Mouse (Mus musculus) retina, embryonic 14.5 days (tissue): ENCODE results near the gene Nfe2l1.
"Not testable (repeated sequence)": the region's sequence is repeated elsewhere in the genome, so short reads cannot be mapped to it uniquely, and the experiment has no call there.

Source experiments
- DNase-seq: peaks from one replicate; pipeline ENCODE4 v3.0.0-alpha.2; 2015; ENCODE audit warnings: low spot score

The Nfe2l1 gene

GRCm38 (mm10) chr11:96818128-96818710, 11.5 kb downstream of the Nfe2l1 start:
- DNase-seq: no peak

GRCm38 (mm10) chr11:96816979-96817378, 12.8 kb downstream of the Nfe2l1 start:
- DNase-seq: no peak

DNA sequence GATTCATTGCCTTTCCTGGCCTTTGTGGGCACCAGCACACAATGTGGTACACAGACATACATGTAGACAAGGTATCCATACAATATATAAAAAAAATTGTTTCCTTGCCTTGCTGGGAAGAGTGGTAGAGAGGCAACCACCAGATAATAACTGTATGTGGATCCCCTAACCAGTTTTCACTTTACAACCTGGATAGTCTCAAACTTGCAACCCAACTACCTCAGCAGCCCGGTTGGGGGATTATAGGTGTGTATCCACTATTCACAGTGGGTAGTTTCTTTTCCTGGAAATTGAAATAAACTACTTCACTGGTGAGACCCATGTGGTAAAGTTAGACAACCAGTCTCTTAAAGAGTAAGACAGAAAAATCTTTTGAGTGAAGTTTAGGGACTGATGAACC, 13.3 kb downstream of the Nfe2l1 start:
- no peak for DNase-seq

DNA sequence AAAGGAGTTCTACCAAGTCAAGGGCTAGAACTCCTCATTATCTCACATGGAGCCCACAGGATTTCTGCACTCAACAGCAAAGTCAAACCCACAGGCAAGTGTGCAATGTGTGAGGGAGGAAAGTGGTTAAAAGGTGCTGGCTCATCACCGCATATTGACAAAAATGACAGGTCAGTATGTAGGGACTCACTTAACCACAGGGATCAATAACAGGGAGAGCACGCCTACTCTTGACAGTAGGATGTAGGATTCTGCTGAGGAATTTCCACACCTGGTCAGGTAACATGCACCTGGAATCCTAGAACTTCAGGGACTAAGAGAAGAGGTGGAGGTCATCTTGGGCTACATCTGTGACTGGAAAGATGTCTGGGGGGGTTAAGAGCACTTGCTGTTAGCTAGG, 13.9 kb downstream of the Nfe2l1 start:
- DNase-seq: no peak

DNA sequence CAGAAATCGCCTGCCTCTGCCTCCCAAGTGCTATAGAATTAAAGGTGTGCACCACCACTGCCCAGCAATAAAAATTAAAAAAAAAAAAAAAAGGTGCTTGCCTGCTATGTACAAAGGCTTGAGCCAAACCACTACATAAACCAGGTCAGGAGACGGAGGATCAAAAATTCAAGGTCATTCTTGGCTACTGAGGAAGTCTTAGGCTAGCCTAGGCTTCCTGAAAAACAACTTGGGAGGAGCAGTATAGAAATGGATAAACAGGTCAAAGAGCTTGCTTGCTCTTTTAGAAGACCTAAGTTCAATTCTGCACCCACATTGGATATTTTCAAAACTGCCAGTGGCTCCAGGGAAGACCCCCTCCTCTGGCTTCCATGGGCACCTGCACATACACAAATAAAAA, 15.3 kb downstream of the Nfe2l1 start:
- DNase-seq: no peak

DNA sequence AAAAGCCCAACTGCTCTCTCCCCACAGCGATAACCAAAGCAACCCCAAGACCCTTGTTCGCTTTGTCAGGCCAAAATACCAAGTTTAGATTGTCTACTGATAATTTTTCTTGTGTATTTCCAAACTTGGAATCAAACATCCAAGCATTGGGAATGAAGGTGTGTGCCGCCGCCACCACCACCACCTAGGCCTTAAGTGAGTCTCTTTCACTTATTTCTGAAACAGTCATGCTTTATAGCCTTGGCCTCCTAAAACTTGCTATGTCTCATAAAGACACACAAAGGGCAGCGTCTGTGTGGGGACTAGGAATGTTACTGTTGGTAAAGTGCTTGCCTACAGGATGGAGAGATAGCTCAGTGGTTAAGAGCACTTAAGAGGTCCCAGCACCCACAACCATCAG, 15.8 kb downstream of the Nfe2l1 start:
- no peak for DNase-seq

DNA sequence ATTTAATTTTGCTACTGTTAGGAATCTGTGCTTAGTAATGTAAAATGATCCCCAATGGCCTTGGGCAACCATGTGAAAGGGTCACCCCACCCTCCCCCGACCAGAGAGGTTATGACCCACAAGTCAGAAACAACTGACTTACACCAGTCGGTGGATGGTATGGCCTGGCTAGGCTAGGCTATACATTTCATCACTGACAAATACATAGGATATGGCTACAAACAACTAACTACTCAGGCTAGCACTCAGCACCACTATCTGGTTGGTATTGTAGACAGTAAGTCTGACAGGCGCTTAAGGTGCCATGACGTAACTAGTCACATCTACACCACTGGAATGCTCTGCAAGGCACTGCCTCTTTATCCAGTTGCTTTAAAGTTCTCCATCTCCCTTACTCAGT, 16.3 kb downstream of the Nfe2l1 start:
- no peak for DNase-seq

DNA sequence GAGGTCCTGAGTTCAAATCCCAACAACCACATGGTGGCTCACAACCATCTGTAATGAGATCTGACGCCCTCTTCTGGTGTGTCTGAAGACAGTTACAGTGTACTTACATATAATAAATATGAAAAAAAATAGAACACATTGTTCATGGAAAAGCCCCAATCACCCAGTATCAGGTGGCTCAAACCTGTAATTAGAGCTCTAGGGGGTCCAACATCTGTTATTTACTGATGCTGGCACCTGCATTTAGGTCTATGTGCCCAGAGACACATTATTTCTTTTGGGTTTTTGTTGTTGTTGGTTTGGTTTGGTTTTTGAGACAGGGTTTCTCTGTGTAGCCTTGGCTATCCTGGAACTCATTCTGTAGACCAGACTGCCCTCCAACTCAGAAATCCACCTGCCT, 18.6 kb downstream of the Nfe2l1 start:
- DNase-seq: not testable (repeated sequence)

DNA sequence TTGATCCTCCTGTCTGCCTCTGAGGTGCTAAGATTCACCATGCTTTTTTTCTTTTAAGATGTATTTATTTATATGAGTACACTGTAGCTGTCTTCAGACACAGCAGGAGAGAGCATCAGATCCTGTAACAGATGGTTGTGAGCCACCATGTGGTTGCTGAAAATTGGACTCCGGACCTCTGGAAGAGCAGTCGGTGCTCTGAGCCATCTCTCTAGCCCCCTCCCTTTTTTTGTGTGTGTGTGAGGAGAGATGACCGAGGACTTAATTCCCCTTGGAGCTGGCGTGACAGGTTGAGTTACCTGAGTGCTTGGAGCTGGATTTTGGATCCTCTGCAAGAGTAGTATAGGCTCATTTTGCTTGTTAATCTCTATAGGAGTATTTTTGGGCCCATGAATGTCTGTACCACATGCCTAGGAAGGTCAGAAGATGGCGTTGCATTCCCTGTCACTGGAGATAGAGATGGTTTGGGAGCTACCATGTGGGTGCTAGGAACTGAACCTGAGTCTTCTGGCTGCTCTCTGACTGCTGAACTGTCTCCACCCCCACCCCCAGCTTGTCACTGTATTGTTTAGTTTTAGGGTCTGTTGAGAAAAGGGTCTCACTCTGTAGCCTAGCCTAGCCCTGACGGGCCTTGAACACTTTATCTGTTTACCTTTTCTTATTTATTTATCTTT, 20.1 kb downstream of the Nfe2l1 start:
- no peak for DNase-seq

DNA sequence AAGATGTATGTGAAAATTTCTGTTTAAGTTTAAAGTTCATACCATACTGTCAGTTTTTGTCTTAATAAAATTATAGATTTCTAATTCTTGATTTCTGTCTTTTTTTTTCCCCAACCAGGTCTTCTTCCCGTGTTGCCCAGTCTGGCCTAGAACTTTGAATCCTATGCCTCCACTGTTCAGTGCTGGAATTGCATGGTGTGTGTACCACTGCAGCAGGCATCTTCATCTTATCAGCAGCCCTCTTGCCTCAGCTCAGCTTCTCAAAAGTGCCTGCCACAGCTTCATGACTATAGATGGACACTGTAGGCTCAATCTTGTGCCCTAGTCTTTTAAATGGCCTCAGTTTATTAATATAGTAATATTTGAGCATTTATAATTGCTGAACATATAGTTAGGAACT, 21.7 kb downstream of the Nfe2l1 start:
- peak; percentile 45 for DNase-seq

- DNase-seq: no peak
Observed at GRCm38 (mm10) chr11:96805606-96806005, 24.2 kb downstream of the Nfe2l1 start.

- no peak for DNase-seq
Observed at GRCm38 (mm10) chr11:96799511-96799910, 30.3 kb downstream of the Nfe2l1 start.

DNA sequence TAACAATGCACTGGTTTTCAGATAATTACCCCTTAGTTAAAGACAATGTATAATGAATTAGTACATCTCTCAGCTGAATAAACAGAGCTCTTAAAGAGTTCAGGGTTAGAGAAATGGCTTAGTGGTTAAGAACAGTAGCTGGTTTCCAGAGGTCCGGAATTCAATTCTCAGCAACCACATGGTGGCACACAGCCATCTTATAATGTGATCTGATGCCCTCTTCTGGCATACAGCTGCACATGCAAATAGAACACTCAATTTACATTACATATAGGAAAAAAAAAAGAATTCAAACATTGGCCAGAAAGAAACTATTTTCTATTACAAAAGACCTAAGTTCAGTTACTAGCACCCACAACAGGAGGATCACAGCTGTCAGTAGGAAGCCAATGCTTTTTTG, 33.2 kb downstream of the Nfe2l1 start:
- DNase-seq: peak; percentile 27

DNA sequence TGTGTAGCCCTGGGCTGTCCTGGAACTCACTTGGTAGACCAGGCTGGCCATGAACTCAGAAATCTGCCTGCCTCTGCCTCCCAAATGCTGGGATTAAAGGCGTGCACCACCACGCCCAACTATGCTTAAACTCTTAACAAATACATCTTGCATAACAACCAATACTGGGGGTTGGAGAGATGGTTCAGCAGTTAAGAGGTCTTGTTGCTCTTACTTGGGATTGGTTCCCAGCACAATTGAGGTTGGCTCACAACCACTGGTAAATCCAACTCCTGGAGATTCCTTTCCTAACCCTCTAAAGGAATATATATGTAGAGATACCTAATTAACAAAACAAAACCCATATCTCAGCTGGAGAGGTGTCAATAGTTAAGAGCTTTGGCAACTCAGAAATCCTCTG, 33.7 kb downstream of the Nfe2l1 start:
- DNase-seq: no peak

GRCm38 (mm10) chr11:96795491-96795890, 34.3 kb downstream of the Nfe2l1 start:
- no peak for DNase-seq

- no peak for DNase-seq
Observed at GRCm38 (mm10) chr11:96790681-96791080, 39.1 kb downstream of the Nfe2l1 start.

GRCm38 (mm10) chr11:96789990-96790389, 39.8 kb downstream of the Nfe2l1 start:
- no peak for DNase-seq

DNA sequence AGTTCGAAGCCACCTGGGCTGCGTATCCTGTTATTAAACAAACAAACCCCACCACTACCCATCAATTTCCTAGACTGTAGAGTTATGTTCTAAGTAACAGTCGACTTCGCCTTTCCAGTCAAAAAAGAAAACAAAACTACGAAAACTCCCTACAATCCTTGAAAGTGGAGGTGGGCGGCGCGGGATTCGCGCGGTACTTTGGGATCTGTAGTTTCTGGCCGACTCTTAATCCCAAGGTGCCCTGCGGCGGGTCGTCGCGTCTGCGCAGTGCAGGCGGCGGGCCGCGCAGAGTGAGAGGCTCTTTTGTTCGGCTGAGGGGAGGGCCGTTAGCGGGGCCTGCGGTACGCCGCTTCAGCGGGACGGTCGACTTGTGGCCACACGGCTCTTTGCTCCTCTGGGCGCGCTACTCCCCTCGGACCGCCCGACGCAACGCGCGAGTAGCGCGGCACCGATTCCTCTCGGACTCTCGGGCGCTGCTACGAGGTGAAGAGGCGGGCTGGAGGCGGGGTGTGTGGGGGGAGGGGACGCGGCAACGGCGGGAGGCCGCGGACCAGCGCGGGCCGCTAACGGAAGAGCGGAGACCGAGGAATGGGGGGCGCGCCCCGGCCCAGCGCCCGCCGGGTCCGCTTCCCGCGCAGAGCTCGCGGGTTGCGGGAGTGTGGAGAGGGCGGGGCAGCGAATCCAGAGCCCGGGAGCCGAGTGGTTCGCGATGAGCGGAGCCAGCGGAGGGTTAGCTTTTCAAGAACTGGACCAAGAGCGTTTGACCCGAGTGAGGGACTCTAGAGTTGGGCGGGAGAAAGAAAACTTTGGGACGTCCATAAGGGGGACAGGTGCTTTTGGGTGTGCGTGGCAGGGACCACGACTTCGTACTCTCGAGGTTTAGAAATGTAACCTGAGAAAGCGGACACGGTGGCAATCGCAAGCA, 40.6 kb downstream of the Nfe2l1 start, which contains the start of gene Cbx1:
Gene Cbx1, plus strand, starts transcription at position 257 of the 925 bp plus-strand sequence.
- DNase-seq: peak; percentile 94

GRCm38 (mm10) chr11:96786731-96787450, 42.9 kb downstream of the Nfe2l1 start:
- DNase-seq: no peak

DNA sequence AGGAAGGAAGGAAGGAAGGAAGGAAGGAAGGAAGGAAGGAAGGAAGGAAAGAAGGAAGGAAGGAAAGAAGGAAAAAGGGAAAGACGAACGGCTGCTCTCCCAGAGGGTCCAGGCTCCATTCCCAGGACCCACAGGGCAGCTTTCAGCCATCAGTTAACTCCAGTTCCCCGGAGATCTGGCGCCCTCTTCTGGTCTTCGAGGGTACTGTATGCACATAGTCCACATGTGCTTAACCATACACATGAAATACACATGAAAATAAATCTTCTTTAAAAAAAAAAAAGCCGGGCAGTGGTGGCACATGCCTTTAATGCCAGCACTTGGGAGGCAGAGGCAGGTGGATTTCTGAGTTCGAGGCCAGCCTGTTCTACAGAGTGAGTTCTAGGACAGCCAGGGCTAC, 44.9 kb downstream of the Nfe2l1 start:
- DNase-seq: peak; percentile 88

DNA sequence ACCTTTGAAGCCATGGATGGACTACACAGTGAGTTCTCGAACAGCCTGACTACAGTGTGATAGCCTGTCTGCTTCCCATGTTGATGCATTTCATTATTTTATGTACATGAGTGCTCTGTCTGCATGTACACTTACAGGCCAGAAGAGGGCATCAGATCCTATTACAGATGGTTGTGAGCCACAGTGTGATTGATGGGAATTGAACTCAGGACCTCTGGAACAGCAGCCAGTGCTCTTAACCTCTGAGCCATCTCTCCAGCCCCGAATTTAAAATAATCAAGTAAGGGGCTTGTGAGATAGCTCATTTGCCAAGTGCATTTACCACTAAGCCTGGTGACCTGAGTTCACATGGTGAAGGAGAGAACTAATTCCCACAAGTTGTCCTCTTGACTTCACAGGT, 48.3 kb downstream of the Nfe2l1 start:
- peak; percentile 27 for DNase-seq

GRCm38 (mm10) chr11:96780306-96780705, 49.5 kb downstream of the Nfe2l1 start:
- DNase-seq: no peak
